Mouse (Mus musculus) embryonic facial prominence, embryonic 13.5 days (tissue): ENCODE results near the gene Mtus2. TPM values are rescaled to one million over a fixed set of nuclear protein-coding genes. Genes with fewer than 3 reads are reported as not detected.

ENCODE experiments used
- ATAC-seq: fragments of 200-750 bp; cut with Nextera tagmentation; 2 replicates; pipeline ENCODE4 v1.8.0; 2017; ENCODE audit warnings: low read depth; ENCODE audit not compliant: insufficient number of reproducible peaks, insufficient read depth, low FRiP score, low TSS enrichment
- H3K27ac ChIP-seq: fragments of 300-500 bp; sonication (generic); 2 replicates; pipeline ENCODE4 v1.5.1; 2015; ENCODE audit warnings: moderate library complexity, mild to moderate bottlenecking, inconsistent platforms
- H3K27me3 ChIP-seq: fragments of 300-500 bp; sonication (generic); 2 replicates; pipeline ENCODE4 v1.6.1; 2015; ENCODE audit warnings: mild to moderate bottlenecking, inconsistent platforms
- H3K36me3 ChIP-seq: fragments of 300-500 bp; sonication (generic); 2 replicates; pipeline ENCODE4 v1.6.1; 2015; ENCODE audit warnings: mild to moderate bottlenecking, inconsistent platforms
- H3K4me1 ChIP-seq: fragments of 300-500 bp; sonication (generic); 2 replicates; pipeline ENCODE4 v1.6.1; 2015; ENCODE audit warnings: inconsistent platforms
- H3K4me2 ChIP-seq: fragments of 300-500 bp; sonication (generic); 2 replicates; pipeline ENCODE4 v1.6.1; 2015; ENCODE audit warnings: moderate library complexity, mild to moderate bottlenecking, inconsistent platforms
- H3K4me3 ChIP-seq: fragments of 300-500 bp; sonication (generic); 2 replicates; pipeline ENCODE4 v1.5.1; 2015; ENCODE audit warnings: mild to moderate bottlenecking, inconsistent platforms
- H3K9ac ChIP-seq: fragments of 300-500 bp; sonication (generic); 2 replicates; pipeline ENCODE4 v1.6.1; 2015; ENCODE audit warnings: mild to moderate bottlenecking, inconsistent platforms
- H3K9me3 ChIP-seq: fragments of 300-500 bp; sonication (generic); 2 replicates; pipeline ENCODE4 v1.6.1; 2016; ENCODE audit warnings: inconsistent platforms
- WGBS: fragments of 180-500 bp; shearing (Covaris S2); methylation state at CpG from one replicate; pipeline ENCODE4 v1.1.7; 2015; ENCODE audit warnings: mixed read lengths; 5-methylcytosine and 5-hydroxymethylcytosine counted together
- polyA plus RNA-seq: library from polyadenylated mRNA; unstranded; fragments of >200 nt; fragmentation: Nextera tagmentation; extraction: Ambion mirVana; gene quantifications from 2 replicates; pipeline ENCODE4 v1.2.1, GENCODE M21; 2015

The Mtus2 gene
- polyA plus RNA-seq, 1 experiment from 2014 or later = 8.1 TPM

GRCm38 (mm10) chr5:148083541-148083940 lies 126.4 kb downstream of the Mtus2 start:
- Histone ChIP-seq H3K9ac (no peak overlapping the region), H3K27ac (no peak overlapping the region), H3K27me3 (no peaks in the 10 kb centered on the region), H3K4me2 (no peak overlapping the region), H3K36me3 (no peaks in the 10 kb centered on the region), H3K9me3 (no peaks in the 10 kb centered on the region), H3K4me1 (no peaks in the 10 kb centered on the region), H3K4me3 (no peak overlapping the region)
- 98% methylated on average over 1 of the region's 1 CpGs for WGBS
- no peak for ATAC-seq

- Histone ChIP-seq H3K4me2 (no peak overlapping the region), H3K9me3 (no peaks in the 10 kb centered on the region), H3K4me1 (no peaks in the 10 kb centered on the region), H3K27ac (no peak overlapping the region), H3K36me3 (no peaks in the 10 kb centered on the region), H3K9ac (no peak overlapping the region), H3K27me3 (no peaks in the 10 kb centered on the region), H3K4me3 (no peak overlapping the region)
- ATAC-seq = no peak
- 84% methylated on average over 5 of the region's 5 CpGs for WGBS
These were observed 127.6 kb downstream of the Mtus2 start for GRCm38 (mm10) chr5:148084766-148085165.

GRCm38 (mm10) chr5:148087796-148088195 lies 130.7 kb downstream of the Mtus2 start:
- no peak overlapping the region for H3K27ac ChIP-seq
- no peaks in the 10 kb centered on the region for H3K4me1 ChIP-seq
- no peak overlapping the region for H3K9ac ChIP-seq
- no peak overlapping the region for H3K4me3 ChIP-seq
- 75% methylated on average over 3 of the region's 3 CpGs for WGBS
- H3K27me3 ChIP-seq = no peaks in the 10 kb centered on the region
- no peaks in the 10 kb centered on the region for H3K36me3 ChIP-seq
- H3K9me3 ChIP-seq = no peaks in the 10 kb centered on the region
- ATAC-seq = no peak
- no peak overlapping the region for H3K4me2 ChIP-seq

- H3K4me3 ChIP-seq = no peak overlapping the region
- 78% methylated on average over 11 of the region's 11 CpGs for WGBS
- no peaks in the 10 kb centered on the region for H3K4me1 ChIP-seq
- ATAC-seq = no peak
- no peaks in the 10 kb centered on the region for H3K27me3 ChIP-seq
- H3K9ac ChIP-seq = no peak overlapping the region
- H3K9me3 ChIP-seq = no peaks in the 10 kb centered on the region
- H3K36me3 ChIP-seq = no peaks in the 10 kb centered on the region
- no peak overlapping the region for H3K4me2 ChIP-seq
- no peak overlapping the region for H3K27ac ChIP-seq
These were observed 133.2 kb downstream of the Mtus2 start for GRCm38 (mm10) chr5:148090191-148090821.

- no peaks in the 10 kb centered on the region for H3K9me3 ChIP-seq
- no peaks in the 10 kb centered on the region for H3K36me3 ChIP-seq
- 44% methylated on average over 10 of the region's 10 CpGs for WGBS
- H3K9ac ChIP-seq = no peak overlapping the region
- H3K4me2 ChIP-seq = no peak overlapping the region
- no peaks in the 10 kb centered on the region for H3K27me3 ChIP-seq
- no peak overlapping the region for H3K4me3 ChIP-seq
- no peaks in the 10 kb centered on the region for H3K4me1 ChIP-seq
- no peak for ATAC-seq
- no peak overlapping the region for H3K27ac ChIP-seq
These were observed 137.5 kb downstream of the Mtus2 start for GRCm38 (mm10) chr5:148094640-148095039.

- Histone ChIP-seq H3K36me3 (no peaks in the 10 kb centered on the region), H3K9ac (no peak overlapping the region), H3K27ac (no peak overlapping the region), H3K4me2 (no peak overlapping the region), H3K9me3 (no peaks in the 10 kb centered on the region), H3K4me1 (no peaks in the 10 kb centered on the region), H3K4me3 (no peak overlapping the region), H3K27me3 (no peaks in the 10 kb centered on the region)
- ATAC-seq = no peak
- WGBS = 88% methylated on average over 9 of the region's 9 CpGs
These were observed 142.2 kb downstream of the Mtus2 start for GRCm38 (mm10) chr5:148099356-148099755.

- no peak overlapping the region for H3K4me2 ChIP-seq
- no peak overlapping the region for H3K9ac ChIP-seq
- no peaks in the 10 kb centered on the region for H3K4me1 ChIP-seq
- ATAC-seq = no peak
- no peak overlapping the region for H3K4me3 ChIP-seq
- no peaks in the 10 kb centered on the region for H3K36me3 ChIP-seq
- H3K27ac ChIP-seq = no peak overlapping the region
- H3K9me3 ChIP-seq = no peaks in the 10 kb centered on the region
- no peaks in the 10 kb centered on the region for H3K27me3 ChIP-seq
- 90% methylated on average over 6 of the region's 6 CpGs for WGBS
These were observed 150.2 kb downstream of the Mtus2 start for GRCm38 (mm10) chr5:148107324-148107723.

- no peaks in the 10 kb centered on the region for H3K27me3 ChIP-seq
- H3K9ac ChIP-seq = no peak overlapping the region
- no peaks in the 10 kb centered on the region for H3K4me1 ChIP-seq
- ATAC-seq = no peak
- no peak overlapping the region for H3K4me3 ChIP-seq
- no peak overlapping the region for H3K4me2 ChIP-seq
- no peak overlapping the region for H3K27ac ChIP-seq
- H3K36me3 ChIP-seq = no peaks in the 10 kb centered on the region
- H3K9me3 ChIP-seq = no peaks in the 10 kb centered on the region
- 51% methylated on average over 7 of the region's 7 CpGs for WGBS
These were observed 150.8 kb downstream of the Mtus2 start for GRCm38 (mm10) chr5:148107890-148108289.

GRCm38 (mm10) chr5:148108314-148108713 lies 151.2 kb downstream of the Mtus2 start:
- WGBS = 50% methylated on average over 9 of the region's 9 CpGs

GRCm38 (mm10) chr5:148115207-148115817 lies 158.2 kb downstream of the Mtus2 start:
- Histone ChIP-seq H3K4me2 (no peak overlapping the region), H3K27ac (no peak overlapping the region), H3K9ac (no peak overlapping the region), H3K4me1 (no peaks in the 10 kb centered on the region), H3K9me3 (no peaks in the 10 kb centered on the region), H3K4me3 (no peak overlapping the region), H3K36me3 (no peaks in the 10 kb centered on the region), H3K27me3 (no peaks in the 10 kb centered on the region)
- 77% methylated on average over 15 of the region's 15 CpGs for WGBS
- ATAC-seq = no peak

More at GRCm38 (mm10) chr5:148108314-148108713, 151.2 kb downstream of the Mtus2 start:
- Histone ChIP-seq H3K4me2 (no peak overlapping the region), H3K9me3 (no peaks in the 10 kb centered on the region), H3K9ac (no peak overlapping the region), H3K36me3 (no peaks in the 10 kb centered on the region), H3K27me3 (no peaks in the 10 kb centered on the region), H3K4me3 (no peak overlapping the region), H3K27ac (no peak overlapping the region), H3K4me1 (no peaks in the 10 kb centered on the region)
- ATAC-seq = no peak

GRCm38 (mm10) chr5:148124354-148124753 lies 167.2 kb downstream of the Mtus2 start:
- WGBS = 48% methylated on average over 12 of the region's 12 CpGs

GRCm38 (mm10) chr5:148130691-148131457 lies 173.8 kb downstream of the Mtus2 start:
- no peak for ATAC-seq
- no peaks in the 10 kb centered on the region; the same call in 1 of the 2 replicates for H3K9me3 ChIP-seq
- H3K4me2 ChIP-seq = no peak overlapping the region
- H3K36me3 ChIP-seq = no peaks in the 10 kb centered on the region
- no peak overlapping the region for H3K9ac ChIP-seq
- 46% methylated on average over 8 of the region's 8 CpGs for WGBS
- H3K27me3 ChIP-seq = no peaks in the 10 kb centered on the region
- peak overlapping the region; percentile 4; the same call in 1 of the 2 replicates for H3K27ac ChIP-seq
- no peak overlapping the region for H3K4me3 ChIP-seq
- peaks cover 10% of the 10 kb centered on the region; the same call in 1 of the 2 replicates for H3K4me1 ChIP-seq

More at GRCm38 (mm10) chr5:148124354-148124753, 167.2 kb downstream of the Mtus2 start:
- Histone ChIP-seq H3K9me3 (no peaks in the 10 kb centered on the region), H3K27ac (no peak overlapping the region), H3K27me3 (no peaks in the 10 kb centered on the region), H3K4me1 (no peaks in the 10 kb centered on the region), H3K9ac (no peak overlapping the region), H3K4me3 (no peak overlapping the region), H3K36me3 (no peaks in the 10 kb centered on the region), H3K4me2 (no peak overlapping the region)
- ATAC-seq = no peak
